In the genomic region with DNA sequence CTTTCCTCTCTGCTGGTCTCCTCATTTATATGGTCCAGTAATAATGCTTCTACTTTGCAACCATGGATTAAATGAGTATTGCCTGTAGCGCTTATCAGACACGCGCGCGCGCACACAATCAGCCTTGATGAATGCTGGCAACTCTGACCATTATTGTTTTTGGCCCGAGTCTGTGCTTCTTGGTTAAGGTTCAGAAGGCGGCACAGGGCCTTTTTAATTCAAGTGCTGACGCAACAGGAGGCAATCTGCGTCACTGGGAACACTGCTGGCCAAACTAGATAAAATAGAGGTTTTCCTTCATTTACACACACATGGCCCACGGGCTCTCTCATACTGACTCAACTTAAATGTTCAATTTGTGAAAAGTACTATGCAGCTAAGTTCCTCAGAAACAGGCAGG, we compare ENCODE assay signal across 12 mouse cellular contexts.
DNase-seq lines count a peak whose midpoint lies in the region; ATAC-seq and TF ChIP-seq lines count a peak whose summit lies in the region.
"Had no signal": no experiment of that assay in that cellular context is flagged by ENCODE, and none has a peak within 500 bp of the region (broad histone marks: within the 10 kb centered on the region; RNA-seq: fewer than 3 reads in every experiment).

No protein-coding gene starts in this region.

- WGBS in liver, adult 2 months: 25% methylated on average over 11 of the region's 11 CpGs
- 67% methylated on average over 11 of the region's 11 CpGs for WGBS in heart, embryonic 12.5 days

- TF ChIP-seq CTCF in liver, adult 2 months (IDR thresholded peaks at IDR 0.05; ENCODE audit: low read depth, low read length): no peak

- H3K4me3 ChIP-seq in liver, adult 2 months (ENCODE audit: insufficient read depth, low read depth, low read length): no peak overlapping the region
- H3K4me3 ChIP-seq in heart, embryonic 12.5 days: no peak overlapping the region
- H3K4me3 ChIP-seq: embryonic facial prominence, embryonic 15.5 days; hindbrain, embryonic 12.5 days; lung, embryonic 15.5 days had no signal

- intact Hi-C loops in gastrocnemius, postnatal 36 days (cut with DNase I): no loop called here

- ATAC-seq in heart, embryonic 12.5 days (ENCODE audit: insufficient number of reproducible peaks, low FRiP score): peak; percentile 77

- H3K4me2 ChIP-seq in heart, embryonic 12.5 days: no peak overlapping the region
- H3K4me2 ChIP-seq: embryonic facial prominence, embryonic 15.5 days; hindbrain, embryonic 12.5 days; lung, embryonic 15.5 days had no signal

- H3K27ac ChIP-seq in liver, adult 2 months (replicated peaks; ENCODE audit: insufficient read depth, low read depth, low read length): peak overlapping the region; percentile 77
- no peak overlapping the region; the same call in 1 of the 2 replicates for H3K27ac ChIP-seq in heart, embryonic 12.5 days (ENCODE audit: poor library complexity, severe bottlenecking)
- H3K27ac ChIP-seq: embryonic facial prominence, embryonic 15.5 days; hindbrain, embryonic 12.5 days; lung, embryonic 15.5 days had no signal

- H3K4me1 ChIP-seq in liver, adult 2 months (ENCODE audit: control insufficient read depth, insufficient read depth, low read length): peaks cover 14% of the 10 kb centered on the region
- peaks cover 11% of the 10 kb centered on the region for H3K4me1 ChIP-seq in heart, embryonic 12.5 days (replicated peaks)
- H3K4me1 ChIP-seq: embryonic facial prominence, embryonic 15.5 days; hindbrain, embryonic 12.5 days; lung, embryonic 15.5 days had no signal

- H3K9me3 ChIP-seq in heart, embryonic 12.5 days (replicated peaks): no peaks in the 10 kb centered on the region
- H3K9me3 ChIP-seq: embryonic facial prominence, embryonic 15.5 days; hindbrain, embryonic 12.5 days; lung, embryonic 15.5 days had no signal

- no peaks in the 10 kb centered on the region for H3K27me3 ChIP-seq in liver, adult 2 months (ENCODE audit: control insufficient read depth, insufficient read depth, low read length)
- H3K27me3 ChIP-seq in heart, embryonic 12.5 days (replicated peaks): no peaks in the 10 kb centered on the region
- H3K27me3 ChIP-seq: CH12.LX; embryonic facial prominence, embryonic 15.5 days; hindbrain, embryonic 12.5 days; lung, embryonic 15.5 days had no signal

- no peak for TF ChIP-seq POLR2A in liver, adult 2 months (IDR thresholded peaks at IDR 0.05; ENCODE audit: extremely low read depth, insufficient read depth, low read length)

- no peaks in the 10 kb centered on the region for H3K79me2 ChIP-seq in liver, adult 2 months (ENCODE audit: control insufficient read depth, insufficient read depth, low read length)

- peaks cover 12% of the 10 kb centered on the region; the same call in 1 of the 2 replicates for H3K36me3 ChIP-seq in liver, adult 2 months (ENCODE audit: control insufficient read depth, insufficient read depth, low read length)
- H3K36me3 ChIP-seq in heart, embryonic 12.5 days: no peaks in the 10 kb centered on the region
- H3K36me3 ChIP-seq: embryonic facial prominence, embryonic 15.5 days; hindbrain, embryonic 12.5 days; lung, embryonic 15.5 days had no signal

- H3K9ac ChIP-seq in liver, adult 2 months (ENCODE audit: low read depth, low read length): peak overlapping the region; percentile 40; the same call in 1 of the 2 replicates
- no peak overlapping the region for H3K9ac ChIP-seq in heart, embryonic 12.5 days
- H3K9ac ChIP-seq: embryonic facial prominence, embryonic 15.5 days; hindbrain, embryonic 12.5 days; lung, embryonic 15.5 days had no signal

- peak; percentile 97 for DNase-seq in liver, adult 2 months (ENCODE audit: extremely low read depth, low read depth, low spot score)
- DNase-seq in liver (no peak), adipocyte (ENCODE audit: low spot score) (peak; percentile 70)
- DNase-seq in kidney, postnatal 25 days: peak; percentile 15 to 55
- DNase-seq in lung, postnatal 25 days (ENCODE audit: low spot score): no peak
- no peak for DNase-seq in gastrocnemius, postnatal 36 days
- DNase-seq in cerebellum, adult 11 months: no peak

Comparison
In these comparisons a context has a peak if more than half of its experiments do, and no peak if none do; other contexts are left out.
1. DNase-seq: peak in liver, adult 2 months (single experiment), adipocyte (single experiment) and kidney, postnatal 25 days (2 of 2); none in liver (single experiment), lung, postnatal 25 days (single experiment), gastrocnemius, postnatal 36 days (0 of 2) and cerebellum, adult 11 months (single experiment).